Mouse (Mus musculus): Measurements from ENCODE around the gene Fam209. TPM values are rescaled to one million over a fixed set of nuclear protein-coding genes. Genes with fewer than 3 reads are reported as not detected.

Fam209 gene
- polyA plus RNA-seq (2015; fragmentation: Nextera tagmentation; extraction: Ambion mirVana) = not detected in 2 replicates

DNA sequence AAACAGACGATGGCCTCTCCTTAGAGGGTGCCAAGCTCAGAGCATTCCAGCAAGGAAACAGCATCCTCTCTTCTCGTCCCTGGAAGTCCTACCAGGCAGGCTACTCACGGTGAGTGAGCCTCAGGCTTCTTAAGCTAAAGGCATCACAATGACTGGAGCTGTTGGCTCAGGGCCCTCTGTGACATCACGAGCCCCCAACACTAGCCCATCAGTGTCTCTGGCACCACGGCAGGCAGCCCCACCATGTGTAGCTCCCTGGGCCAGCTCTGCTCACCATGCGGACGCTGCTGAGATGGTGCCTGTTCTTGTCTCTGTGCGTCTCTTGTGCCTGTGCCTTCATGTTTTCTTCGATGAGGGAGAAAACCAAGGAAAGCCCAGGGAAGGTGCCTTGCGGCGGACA lies at the start of gene Fam209:
TSS of gene Fam209 (plus strand) at position 203 of the 400 bp plus-strand sequence.
- Histone ChIP-seq H3K27ac (replicated peaks) (no peak within 1 kb of the TSS), H3K4me3 (replicated peaks) (no peak within 1 kb of the TSS), H3K36me3 (replicated peaks) (peaks cover 31% of the 10 kb centered on the region), H3K9ac (no peak within 1 kb of the TSS), H3K4me2 (no peak within 1 kb of the TSS), H3K27me3 (no peaks in the 10 kb centered on the region), H3K9me3 (replicated peaks) (no peaks in the 10 kb centered on the region), H3K4me1 (replicated peaks) (peaks cover 3% of the 10 kb centered on the region; the same call in 1 of the 2 replicates)
- WGBS (ENCODE audit: insufficient replicate concordance) = 77% methylated on average over 11 of the region's 11 CpGs
- ATAC-seq (ENCODE audit: insufficient read depth) = no peak

DNA sequence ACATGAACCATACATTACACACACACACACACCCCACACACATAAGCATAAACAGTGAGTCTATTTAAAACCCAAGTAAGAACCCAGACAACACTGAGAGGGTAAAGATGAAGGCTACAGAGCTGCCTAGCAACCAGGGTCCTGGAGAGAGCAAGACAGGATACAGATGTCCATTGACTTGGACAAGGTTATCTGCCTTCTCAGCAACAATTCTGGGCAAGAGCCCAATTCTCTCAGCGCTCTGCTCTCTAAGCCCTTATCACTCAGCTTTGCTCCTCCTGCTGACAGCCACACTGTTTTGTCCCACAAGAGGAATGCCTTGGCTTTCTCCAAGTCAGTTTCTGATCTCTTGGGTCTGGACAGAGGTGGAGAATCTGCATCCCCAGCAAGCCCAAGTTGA lies 41.7 kb upstream of the Fam209 start:
- Histone ChIP-seq H3K4me1 (replicated peaks) (no peaks in the 10 kb centered on the region), H3K4me3 (replicated peaks) (no peak overlapping the region), H3K4me2 (no peak overlapping the region), H3K27ac (replicated peaks) (no peak overlapping the region), H3K27me3 (no peaks in the 10 kb centered on the region), H3K9me3 (replicated peaks) (no peaks in the 10 kb centered on the region), H3K9ac (no peak overlapping the region), H3K36me3 (replicated peaks) (no peaks in the 10 kb centered on the region)
- ATAC-seq (ENCODE audit: insufficient read depth) = 0 out of 2 replicates have a peak, but pooled peaks have one; percentile 54
- 41% methylated on average over 1 of the region's 1 CpGs for WGBS (ENCODE audit: insufficient replicate concordance)

GRCm38 (mm10) chr2:172433746-172434145 lies 38.6 kb upstream of the Fam209 start:
- peaks cover 6% of the 10 kb centered on the region; the same call in 1 of the 2 replicates for H3K4me1 ChIP-seq (replicated peaks)
- no peaks in the 10 kb centered on the region for H3K9me3 ChIP-seq (replicated peaks)
- 24% methylated on average over 5 of the region's 5 CpGs for WGBS (ENCODE audit: insufficient replicate concordance)
- H3K4me2 ChIP-seq = no peak overlapping the region
- no peak for ATAC-seq (ENCODE audit: insufficient read depth)
- H3K27me3 ChIP-seq = no peaks in the 10 kb centered on the region
- H3K36me3 ChIP-seq (replicated peaks) = no peaks in the 10 kb centered on the region
- H3K9ac ChIP-seq = no peak overlapping the region
- no peak overlapping the region for H3K4me3 ChIP-seq (replicated peaks)
- no peak overlapping the region for H3K27ac ChIP-seq (replicated peaks)

DNA sequence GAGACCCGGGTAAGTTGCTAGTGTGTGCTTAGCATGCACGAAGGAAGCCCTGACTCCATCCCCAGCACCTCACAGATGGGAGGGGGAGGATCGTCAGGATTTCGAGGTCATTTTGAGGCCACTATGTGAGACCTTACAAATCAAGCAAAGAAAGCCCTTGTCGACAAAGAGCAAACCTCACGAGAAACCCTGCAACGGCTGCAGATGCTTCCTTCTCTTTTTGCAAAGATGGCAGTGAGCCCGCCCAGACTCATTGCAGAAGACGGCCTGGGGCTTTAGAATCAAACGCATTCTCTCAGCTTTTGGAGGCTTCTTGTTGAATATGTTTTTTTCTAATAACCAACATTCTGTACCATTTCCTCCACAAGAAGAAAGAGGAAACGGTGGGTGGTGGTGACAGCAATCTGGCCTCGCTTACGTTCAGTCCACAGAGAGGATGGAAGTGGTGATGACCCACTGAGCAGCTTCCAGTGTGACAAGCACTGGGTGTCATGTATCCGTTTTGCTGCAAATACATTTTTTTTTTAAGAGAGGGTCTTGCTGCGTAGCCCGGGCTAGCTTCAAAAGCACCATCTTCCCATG lies 34.9 kb upstream of the Fam209 start:
- Histone ChIP-seq H3K4me1 (replicated peaks) (peaks cover 34% of the 10 kb centered on the region), H3K27ac (replicated peaks) (no peak overlapping the region), H3K4me2 (no peak overlapping the region), H3K4me3 (replicated peaks) (no peak overlapping the region), H3K9ac (no peak overlapping the region), H3K27me3 (no peaks in the 10 kb centered on the region), H3K36me3 (replicated peaks) (no peaks in the 10 kb centered on the region), H3K9me3 (replicated peaks) (no peaks in the 10 kb centered on the region)
- 22% methylated on average over 16 of the region's 16 CpGs for WGBS (ENCODE audit: insufficient replicate concordance)
- ATAC-seq (ENCODE audit: insufficient read depth) = no peak

- 2% methylated on average over 35 of the region's 35 CpGs for WGBS (ENCODE audit: insufficient replicate concordance)
- Histone ChIP-seq H3K9ac (peak within 1 kb of the TSS; percentile 68), H3K27ac (replicated peaks) (peak within 1 kb of the TSS; percentile 79), H3K4me3 (replicated peaks) (peak within 1 kb of the TSS; percentile 79), H3K9me3 (replicated peaks) (no peaks in the 10 kb centered on the region), H3K4me2 (peak within 1 kb of the TSS; percentile 73), H3K36me3 (replicated peaks) (peaks cover 11% of the 10 kb centered on the region), H3K27me3 (no peaks in the 10 kb centered on the region), H3K4me1 (replicated peaks) (peaks cover 42% of the 10 kb centered on the region)
- ATAC-seq (ENCODE audit: insufficient read depth) = peak; percentile 92
Measured at GRCm38 (mm10) chr2:172439843-172440639, 32.3 kb upstream of the Fam209 start, which contains the start of gene Rtf2. Gene Rtf2 (plus strand): TSS chr2:172440556.

DNA sequence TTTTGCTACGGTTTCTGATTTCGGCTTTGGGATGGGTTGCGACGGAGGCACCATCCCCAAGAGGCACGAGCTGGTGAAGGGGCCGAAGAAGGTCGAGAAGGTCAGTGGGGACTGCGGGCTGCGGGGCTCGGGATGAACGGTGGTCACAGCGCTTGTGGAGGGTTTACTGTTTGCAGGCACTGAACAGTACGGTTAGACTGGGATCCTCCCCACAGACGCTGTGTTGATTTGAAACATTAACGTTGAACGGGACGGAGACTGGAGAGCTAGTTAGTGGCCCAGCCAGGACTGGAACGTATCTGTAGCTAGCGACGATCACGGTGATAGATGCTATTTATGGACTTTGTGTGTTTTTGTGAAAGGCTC lies 31.7 kb upstream of the Fam209 start:
- peak overlapping the region; percentile 79 for H3K4me3 ChIP-seq (replicated peaks)
- peak overlapping the region; percentile 73 for H3K4me2 ChIP-seq
- 0% methylated on average over 21 of the region's 21 CpGs for WGBS (ENCODE audit: insufficient replicate concordance)
- H3K9ac ChIP-seq = peak overlapping the region; percentile 68
- ATAC-seq (ENCODE audit: insufficient read depth) = peak; percentile 60
- peak overlapping the region; percentile 79 for H3K27ac ChIP-seq (replicated peaks)
- no peaks in the 10 kb centered on the region for H3K9me3 ChIP-seq (replicated peaks)
- peaks cover 17% of the 10 kb centered on the region for H3K36me3 ChIP-seq (replicated peaks)
- no peaks in the 10 kb centered on the region for H3K27me3 ChIP-seq
- peaks cover 42% of the 10 kb centered on the region for H3K4me1 ChIP-seq (replicated peaks)

GRCm38 (mm10) chr2:172441176-172441575 lies 31.1 kb upstream of the Fam209 start:
- ATAC-seq (ENCODE audit: insufficient read depth) = peak; percentile 66
- peak overlapping the region; percentile 68 for H3K9ac ChIP-seq
- peaks cover 23% of the 10 kb centered on the region for H3K36me3 ChIP-seq (replicated peaks)
- peak overlapping the region; percentile 79 for H3K27ac ChIP-seq (replicated peaks)
- H3K27me3 ChIP-seq = no peaks in the 10 kb centered on the region
- H3K4me1 ChIP-seq (replicated peaks) = peaks cover 42% of the 10 kb centered on the region
- H3K4me2 ChIP-seq = peak overlapping the region; percentile 73
- WGBS (ENCODE audit: insufficient replicate concordance) = 24% methylated on average over 6 of the region's 6 CpGs
- no peaks in the 10 kb centered on the region for H3K9me3 ChIP-seq (replicated peaks)
- H3K4me3 ChIP-seq (replicated peaks) = peak overlapping the region; percentile 79

DNA sequence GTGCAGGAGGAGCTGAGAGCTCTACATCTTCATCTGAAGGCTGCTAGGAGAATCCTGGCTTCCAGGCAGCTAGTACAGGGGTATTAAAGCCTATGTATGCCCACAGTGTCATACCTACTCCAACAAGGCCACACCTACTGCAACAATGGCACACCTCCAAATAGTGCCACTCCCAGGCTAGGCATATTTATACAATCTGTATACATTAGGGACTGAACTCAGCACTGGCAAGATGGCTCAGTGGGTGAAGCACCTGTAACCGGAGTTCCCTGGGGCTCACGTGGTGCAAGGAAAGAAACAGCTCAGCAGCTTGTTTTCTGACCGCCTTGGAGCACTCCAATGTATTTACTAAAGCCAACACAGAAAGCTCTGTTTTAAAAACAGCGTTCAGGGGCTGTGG lies 26.7 kb upstream of the Fam209 start:
- no peak overlapping the region for H3K27ac ChIP-seq (replicated peaks)
- H3K4me1 ChIP-seq (replicated peaks) = peaks cover 25% of the 10 kb centered on the region
- no peaks in the 10 kb centered on the region for H3K27me3 ChIP-seq
- H3K9me3 ChIP-seq (replicated peaks) = no peaks in the 10 kb centered on the region
- no peak overlapping the region for H3K4me3 ChIP-seq (replicated peaks)
- no peak for ATAC-seq (ENCODE audit: insufficient read depth)
- no peak overlapping the region for H3K9ac ChIP-seq
- H3K4me2 ChIP-seq = no peak overlapping the region
- peaks cover 67% of the 10 kb centered on the region for H3K36me3 ChIP-seq (replicated peaks)
- WGBS (ENCODE audit: insufficient replicate concordance) = 85% methylated on average over 4 of the region's 4 CpGs

GRCm38 (mm10) chr2:172447317-172447716 lies 25.0 kb upstream of the Fam209 start:
- H3K9ac ChIP-seq = no peak overlapping the region
- peaks cover 84% of the 10 kb centered on the region for H3K36me3 ChIP-seq (replicated peaks)
- no peak overlapping the region for H3K27ac ChIP-seq (replicated peaks)

DNA sequence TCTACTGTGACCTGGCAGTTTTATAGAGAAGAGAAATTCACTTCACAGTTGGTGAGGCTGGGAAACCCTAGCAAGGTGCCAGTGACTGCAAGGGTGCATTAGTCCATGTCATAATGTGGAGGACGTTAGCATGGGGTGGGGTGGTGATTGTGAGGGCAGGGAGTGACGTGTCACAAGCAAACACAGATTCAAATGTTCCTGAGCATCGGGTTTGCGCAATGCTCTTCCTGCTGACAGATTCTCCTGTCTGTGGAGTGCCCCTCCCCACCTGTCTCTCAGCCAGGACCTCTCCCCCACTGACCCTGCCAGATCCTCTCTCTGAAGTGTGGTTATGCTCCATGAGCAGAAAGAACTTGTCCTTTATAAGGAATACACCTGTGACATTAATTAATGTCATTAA lies 24.0 kb upstream of the Fam209 start:
- H3K4me2 ChIP-seq = no peak overlapping the region
- 68% methylated on average over 4 of the region's 4 CpGs for WGBS (ENCODE audit: insufficient replicate concordance)
- peaks cover 94% of the 10 kb centered on the region for H3K36me3 ChIP-seq (replicated peaks)
- H3K9me3 ChIP-seq (replicated peaks) = no peaks in the 10 kb centered on the region
- H3K4me1 ChIP-seq (replicated peaks) = peaks cover under 1% of the 10 kb centered on the region; the same call in 1 of the 2 replicates
- H3K27me3 ChIP-seq = no peaks in the 10 kb centered on the region
- no peak overlapping the region for H3K9ac ChIP-seq
- H3K4me3 ChIP-seq (replicated peaks) = no peak overlapping the region
- H3K27ac ChIP-seq (replicated peaks) = no peak overlapping the region
- ATAC-seq (ENCODE audit: insufficient read depth) = no peak

More at GRCm38 (mm10) chr2:172447317-172447716, 25.0 kb upstream of the Fam209 start:
- Histone ChIP-seq H3K27me3 (no peaks in the 10 kb centered on the region), H3K4me2 (no peak overlapping the region), H3K4me1 (replicated peaks) (peaks cover 10% of the 10 kb centered on the region), H3K4me3 (replicated peaks) (no peak overlapping the region), H3K9me3 (replicated peaks) (no peaks in the 10 kb centered on the region)
- WGBS (ENCODE audit: insufficient replicate concordance) = 84% methylated on average over 6 of the region's 6 CpGs
- ATAC-seq (ENCODE audit: insufficient read depth) = no peak

DNA sequence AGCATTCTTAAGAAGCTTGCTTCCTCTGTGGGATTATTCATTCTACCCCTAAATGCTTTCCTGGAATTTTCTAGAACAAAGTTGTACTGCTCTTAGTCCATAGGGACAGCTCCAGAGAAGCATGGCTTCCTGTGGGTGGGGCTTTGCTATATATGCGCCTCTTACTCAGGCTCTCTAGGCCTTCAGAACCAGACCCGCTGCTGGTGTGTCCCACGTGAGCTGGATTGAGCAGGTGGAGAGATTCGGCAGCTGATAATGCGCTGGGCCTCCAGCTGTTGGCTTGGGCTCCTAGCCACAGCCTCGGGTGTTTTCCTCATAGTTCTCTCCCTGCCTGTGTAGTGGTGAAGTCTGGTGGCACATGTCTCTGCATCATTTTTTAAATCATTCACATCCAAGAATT lies 21.7 kb upstream of the Fam209 start:
- WGBS (ENCODE audit: insufficient replicate concordance) = 77% methylated on average over 6 of the region's 6 CpGs
- H3K27me3 ChIP-seq = no peaks in the 10 kb centered on the region
- no peak overlapping the region for H3K9ac ChIP-seq
- no peaks in the 10 kb centered on the region for H3K9me3 ChIP-seq (replicated peaks)
- H3K4me1 ChIP-seq (replicated peaks) = no peaks in the 10 kb centered on the region; the same call in 1 of the 2 replicates
- no peak overlapping the region for H3K27ac ChIP-seq (replicated peaks)
- ATAC-seq (ENCODE audit: insufficient read depth) = no peak
- no peak overlapping the region for H3K4me2 ChIP-seq
- no peak overlapping the region for H3K4me3 ChIP-seq (replicated peaks)
- H3K36me3 ChIP-seq (replicated peaks) = peaks cover 88% of the 10 kb centered on the region
